Mouse (Mus musculus): ENCODE data around the gene Ccl25.

DNA sequence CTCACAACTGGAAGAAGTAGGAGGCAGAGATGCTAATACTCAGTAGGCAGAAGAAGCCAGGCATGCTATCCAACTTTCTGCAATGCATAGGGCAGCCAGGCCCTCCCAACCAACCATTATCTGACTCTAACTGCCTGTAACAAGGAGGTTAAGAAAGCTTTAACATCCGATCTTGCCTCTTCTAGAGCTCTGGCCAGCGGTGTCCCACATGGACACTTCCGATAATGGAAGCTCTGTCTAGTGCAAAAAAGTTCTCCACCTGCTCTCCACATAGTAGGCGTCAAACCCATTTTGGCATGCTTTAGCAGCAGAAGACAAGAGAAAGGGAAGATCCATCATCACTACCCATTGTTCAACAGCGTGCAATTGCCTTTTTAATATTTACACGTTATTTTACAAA is 1.1 kb upstream of the Ccl25 start:
- no peak for TF ChIP-seq JUND (conservative IDR thresholded peaks at IDR 0.05; ENCODE audit: low read depth, low read length)
- no peak for TF ChIP-seq MAFK (IDR thresholded peaks at IDR 0.05; ENCODE audit: insufficient replicate concordance, low read length)
- TF ChIP-seq EP300 (IDR thresholded peaks at IDR 0.05; ENCODE audit: low read length): no peak
- TF ChIP-seq HCFC1 (IDR thresholded peaks at IDR 0.05; ENCODE audit: low read depth, low read length): no peak
- no peak for TF ChIP-seq POLR2A (IDR thresholded peaks at IDR 0.05; ENCODE audit: low read depth, low read length)
- no peak for TF ChIP-seq E2F4 (IDR thresholded peaks at IDR 0.05; ENCODE audit: insufficient replicate concordance, low read depth, low read length)
- no peak for TF ChIP-seq CTCF (conservative IDR thresholded peaks at IDR 0.05 in 1 of 2, IDR thresholded peaks at IDR 0.05 in 1 of 2; ENCODE audit: low read depth in 2 of 2, low read length in 2 of 2)
- TF ChIP-seq ZC3H11A (IDR thresholded peaks at IDR 0.05; ENCODE audit: low read depth, low read length): no peak
- TF ChIP-seq SIN3A (IDR thresholded peaks at IDR 0.05; ENCODE audit: low read length): no peak
- no peak for TF ChIP-seq MYC (IDR thresholded peaks at IDR 0.05; ENCODE audit: low read depth, low read length)
- no peak for TF ChIP-seq MAX (IDR thresholded peaks at IDR 0.05; ENCODE audit: low read length)
- TF ChIP-seq MXI1 (IDR thresholded peaks at IDR 0.05; ENCODE audit: low read depth, low read length): no peak
